Mouse (Mus musculus) kidney, adult 18-20 months (tissue): ENCODE measurements around the gene Iqgap3.

Experiments used
- DNase-seq: peaks from one replicate; pipeline ENCODE4 v3.0.0; 2021

The Iqgap3 gene

DNA sequence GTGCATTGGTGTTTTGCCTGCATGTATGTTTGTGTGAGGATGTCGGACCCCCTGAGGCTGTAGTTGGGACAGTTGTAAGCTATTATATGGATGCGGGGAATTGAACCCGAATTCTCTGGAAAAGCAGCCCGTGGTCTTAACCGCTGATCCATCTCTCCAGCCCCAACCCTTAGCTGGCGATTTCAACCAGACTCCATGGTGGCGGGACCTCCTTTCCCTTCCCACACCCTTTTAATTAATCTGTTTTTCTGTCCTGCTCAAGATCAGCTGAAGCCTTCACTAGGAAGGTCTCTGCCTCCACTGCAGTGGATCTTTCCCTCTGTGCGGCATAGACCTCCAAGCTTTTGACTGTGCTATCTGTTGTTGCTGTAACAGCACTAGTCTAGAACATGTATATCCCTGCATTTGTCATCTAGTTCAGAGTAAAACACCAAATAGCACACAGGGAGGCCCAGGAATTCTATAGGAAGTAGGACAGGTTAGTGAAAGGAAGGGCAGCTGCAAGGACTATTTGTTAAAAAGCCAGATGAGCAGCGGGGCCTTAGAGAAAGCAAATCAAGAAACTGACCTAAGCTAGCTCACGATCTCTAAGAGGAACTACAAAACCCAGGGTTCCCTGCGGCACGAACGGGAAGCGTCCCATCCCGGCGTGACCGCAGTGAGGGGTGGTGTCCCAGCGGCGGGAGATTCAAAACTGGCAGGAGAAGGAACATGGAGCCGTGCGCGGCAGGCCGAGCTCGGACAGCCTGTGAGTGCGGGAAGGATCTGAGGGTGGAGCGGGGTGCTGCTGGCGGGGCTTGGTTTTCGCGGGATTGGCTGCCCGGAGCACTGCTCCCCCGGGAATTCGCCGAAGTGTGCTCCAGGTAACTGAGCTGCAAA, at the start of gene Iqgap3:
TSS of gene Iqgap3 (plus strand) at position 627 of the 879 bp plus-strand sequence.
- DNase-seq = peak; percentile 86

DNA sequence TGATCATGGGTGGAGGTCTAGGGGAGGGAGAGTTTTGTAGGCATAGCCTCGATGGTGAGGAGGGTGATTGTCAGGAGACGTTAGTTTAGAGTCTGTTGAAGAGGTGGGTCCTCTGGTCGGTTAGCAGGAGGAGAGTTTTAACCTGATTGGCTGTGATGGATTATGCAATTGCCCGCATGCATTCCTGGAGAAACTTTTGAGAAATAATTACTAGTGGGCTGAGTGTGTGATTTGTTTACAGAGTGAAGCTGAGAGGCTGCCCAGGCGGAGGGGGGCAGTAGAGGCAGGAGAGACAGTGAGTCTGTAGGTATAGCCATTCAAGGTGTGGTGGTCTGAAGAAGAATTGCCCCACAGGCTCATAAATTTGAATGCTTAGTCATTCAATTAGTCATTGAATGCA, 48.3 kb upstream of the Iqgap3 start:
- DNase-seq = no peak

DNA sequence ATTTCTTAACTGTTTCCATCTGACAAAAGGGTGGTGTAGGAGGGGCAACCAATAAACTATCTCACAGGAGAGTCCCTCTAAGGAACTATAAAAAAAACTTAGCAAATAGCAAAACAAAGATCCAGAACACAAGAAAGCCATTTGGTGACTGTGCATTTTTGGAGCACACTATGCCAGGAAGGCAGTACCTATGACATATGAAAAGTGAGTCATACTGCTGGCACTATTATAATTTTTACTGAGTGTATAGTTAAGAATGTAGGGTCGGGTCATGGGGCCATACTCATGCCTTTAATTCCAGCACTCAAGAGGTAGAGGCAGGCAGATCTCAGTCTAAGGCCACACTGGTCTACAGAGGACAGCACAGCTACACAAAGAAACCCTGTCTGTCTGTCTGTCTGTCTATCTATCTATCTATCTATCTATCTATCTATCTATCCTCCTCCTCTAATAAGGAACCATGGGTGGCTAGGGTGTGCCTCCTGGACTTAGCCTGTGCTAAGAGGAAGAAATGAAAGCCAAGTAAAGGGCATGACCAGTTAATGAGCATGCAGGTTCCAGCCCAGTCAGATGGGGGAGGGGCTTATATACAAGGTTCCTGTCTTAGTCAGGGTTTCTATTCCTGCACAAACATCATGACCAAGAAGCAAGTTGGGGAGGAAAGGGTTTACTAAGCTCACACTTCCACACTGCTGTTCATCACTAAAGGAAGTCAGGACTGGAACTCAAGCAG, 46.0 kb upstream of the Iqgap3 start:
- no peak for DNase-seq

DNA sequence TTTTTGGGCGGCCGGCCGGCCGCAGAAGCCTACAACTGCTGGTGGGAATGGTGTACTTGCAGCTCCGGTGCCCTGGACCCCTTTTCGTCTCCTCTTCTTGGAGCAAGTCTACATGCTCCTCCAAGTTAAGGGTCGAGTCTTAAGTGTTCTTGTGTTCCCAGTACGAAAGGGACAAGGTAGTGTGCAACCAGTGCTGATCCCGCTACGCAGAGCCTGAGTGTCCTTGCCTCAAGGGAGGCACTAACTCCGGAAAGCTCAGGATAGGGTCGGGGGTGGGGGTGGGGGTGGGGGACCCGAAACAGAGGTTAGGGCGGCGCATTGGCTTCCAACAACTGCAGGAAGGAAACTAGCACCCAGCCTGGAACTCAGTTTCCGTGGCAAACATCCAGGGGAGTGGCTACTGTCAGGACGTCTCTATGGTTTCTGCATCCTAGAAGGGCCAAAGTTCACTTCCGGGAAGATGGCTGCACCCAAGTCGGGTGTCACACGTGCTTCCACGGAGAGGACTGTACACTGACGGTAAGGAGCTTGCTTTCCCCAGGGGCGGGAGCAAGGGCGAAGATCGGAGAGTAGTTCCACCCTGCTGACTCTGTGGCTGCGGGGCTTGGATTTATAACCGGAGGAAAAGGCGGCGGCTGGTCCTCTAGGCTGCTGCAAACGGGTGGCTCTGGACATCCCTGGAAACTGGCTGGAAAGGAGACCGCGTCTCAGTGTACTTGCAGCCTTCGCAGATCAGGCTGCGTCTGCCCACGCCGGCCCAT, 38.9 kb upstream of the Iqgap3 start, which contains the start of gene Gpatch4:
TSS of gene Gpatch4 (plus strand) at position 448 of the 761 bp plus-strand sequence.
- DNase-seq = peak; percentile 86

DNA sequence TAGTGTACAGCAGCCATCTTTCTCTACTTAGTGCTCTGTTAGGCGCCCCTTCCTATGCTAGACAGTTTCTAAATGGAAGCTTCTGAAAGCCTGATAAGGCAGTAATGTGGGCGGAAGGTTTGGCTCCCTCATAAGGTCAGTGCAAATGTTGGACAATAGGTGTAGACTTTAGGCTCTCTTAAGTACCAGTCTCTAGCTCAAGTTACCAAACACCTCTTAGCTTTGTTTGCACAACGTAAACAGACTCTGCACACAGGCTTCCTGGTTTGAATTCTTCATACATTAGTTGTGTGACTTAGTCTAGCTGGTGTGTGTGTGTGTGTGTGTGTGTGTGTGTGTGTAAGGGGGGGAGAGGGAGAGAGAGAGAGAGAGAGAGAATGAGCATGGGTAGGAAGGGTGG, 32.2 kb upstream of the Iqgap3 start:
- no peak for DNase-seq

DNA sequence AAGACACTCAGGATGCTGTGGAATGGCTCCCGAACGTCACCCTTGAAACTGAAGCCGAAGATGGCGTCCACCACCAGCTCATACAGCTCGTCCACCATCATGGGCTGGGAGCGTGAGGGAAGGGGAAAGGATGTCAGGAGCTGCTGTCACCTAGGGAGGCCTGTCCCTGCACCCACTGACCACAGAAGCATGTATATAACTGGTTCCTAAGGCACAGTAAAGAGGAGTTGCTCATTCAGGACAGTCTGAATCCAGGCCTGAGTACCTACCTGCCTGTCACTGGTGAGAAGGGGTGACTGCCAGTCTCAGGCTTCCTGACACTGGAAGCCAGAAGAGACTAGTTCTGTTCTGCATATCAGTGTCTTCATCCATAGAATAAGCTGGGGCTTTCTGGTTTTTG, 24.7 kb upstream of the Iqgap3 start:
- DNase-seq = no peak

DNA sequence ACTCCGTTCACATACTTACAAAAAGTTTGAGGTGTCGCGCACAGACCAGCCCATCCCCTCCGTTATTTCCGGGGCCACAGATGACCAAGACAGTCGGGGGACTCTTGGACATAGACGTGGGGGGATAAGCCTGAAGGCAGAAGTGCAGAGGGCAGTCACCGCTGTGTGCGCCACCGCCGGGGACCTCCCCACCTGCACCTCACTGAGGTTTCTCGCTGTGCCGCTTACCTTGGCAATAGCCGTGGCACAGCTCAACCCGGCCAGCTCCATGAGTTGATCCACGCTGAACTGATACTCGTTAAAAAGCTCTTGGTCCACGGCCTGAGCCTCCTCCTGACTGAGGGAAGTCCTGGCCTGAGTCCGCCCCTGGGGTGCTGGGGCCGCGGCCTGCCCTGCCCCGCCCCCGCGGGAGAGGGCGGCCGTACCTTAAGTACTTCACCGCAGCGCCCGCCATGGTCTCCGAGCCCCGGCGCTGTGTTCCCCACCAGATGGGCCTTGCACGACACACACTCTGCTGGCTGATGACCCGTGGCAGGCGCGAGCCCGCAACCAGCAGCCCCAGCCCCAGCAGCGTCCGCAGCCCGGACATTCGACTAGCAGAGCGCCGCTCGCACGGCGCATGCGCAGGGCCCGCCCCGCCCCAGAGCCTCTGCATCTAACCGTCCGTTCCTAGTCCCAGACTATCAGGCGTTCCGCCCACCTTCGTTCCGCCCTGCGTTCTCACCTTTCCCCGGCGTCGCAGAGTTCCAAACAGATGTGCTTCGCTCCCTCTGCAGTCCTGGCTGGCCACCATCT, 23.7 kb upstream of the Iqgap3 start, which contains the start of gene Naxe:
TSS of gene Naxe (minus strand) at position 594 of the 795 bp plus-strand sequence.
- DNase-seq = peak; percentile 89

DNA sequence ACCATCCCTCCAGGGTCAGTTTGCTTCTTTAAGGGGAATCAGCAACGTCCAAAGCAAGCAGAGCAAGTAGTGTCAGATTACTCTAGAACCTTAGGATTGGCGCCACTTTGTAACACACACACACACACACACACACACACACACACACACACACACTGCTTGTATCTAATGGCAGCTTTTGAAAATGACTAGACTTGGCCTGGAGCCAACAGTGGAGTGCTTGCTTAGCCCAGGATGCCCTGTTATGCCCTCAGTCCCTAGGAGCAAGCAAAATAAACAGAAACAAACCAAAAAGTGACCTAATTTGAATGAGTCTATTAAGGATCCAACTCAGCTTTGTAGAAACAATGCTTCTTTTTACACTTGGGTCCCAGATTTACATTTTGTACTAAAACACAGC, 13.4 kb upstream of the Iqgap3 start:
- DNase-seq = no peak

DNA sequence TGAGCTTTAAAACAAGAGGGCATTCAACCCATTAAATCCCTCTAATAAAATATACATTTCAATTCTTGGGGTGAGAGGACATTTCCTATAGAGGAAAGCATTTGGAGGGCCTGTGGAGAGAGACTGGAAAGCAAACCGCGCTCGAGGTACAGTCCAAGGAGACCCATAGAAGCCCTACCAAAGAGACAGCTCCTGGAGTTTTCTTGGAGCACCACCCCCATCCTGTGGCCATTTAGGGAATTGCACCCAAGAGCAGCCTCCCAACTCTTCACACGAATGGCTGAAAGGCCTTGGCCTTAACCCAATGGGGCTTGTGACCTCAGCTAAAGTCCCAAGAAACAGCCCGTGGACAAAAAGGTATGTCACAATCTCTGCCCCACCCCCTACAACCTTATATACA, 10.0 kb upstream of the Iqgap3 start:
- DNase-seq = peak; percentile 92

DNA sequence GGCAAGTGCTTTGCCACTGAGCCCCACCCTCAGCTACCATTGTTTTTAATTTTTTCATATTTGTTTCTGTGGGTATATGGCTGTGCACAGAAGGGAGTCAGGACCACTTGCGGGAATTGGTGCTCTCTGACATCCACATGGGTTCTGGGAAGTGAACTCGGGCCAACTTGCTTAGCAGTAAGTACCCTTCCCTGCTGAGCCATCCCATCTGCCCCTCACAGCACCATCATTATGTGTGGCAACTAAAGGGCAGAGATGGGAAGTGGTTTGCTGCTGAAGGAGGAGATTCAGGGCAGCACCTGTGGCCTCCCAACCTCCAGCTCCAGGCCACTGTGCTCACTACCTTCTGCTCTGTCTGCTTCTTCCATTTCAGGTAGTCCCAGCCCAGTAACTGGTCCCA, 8.1 kb upstream of the Iqgap3 start:
- no peak for DNase-seq

DNA sequence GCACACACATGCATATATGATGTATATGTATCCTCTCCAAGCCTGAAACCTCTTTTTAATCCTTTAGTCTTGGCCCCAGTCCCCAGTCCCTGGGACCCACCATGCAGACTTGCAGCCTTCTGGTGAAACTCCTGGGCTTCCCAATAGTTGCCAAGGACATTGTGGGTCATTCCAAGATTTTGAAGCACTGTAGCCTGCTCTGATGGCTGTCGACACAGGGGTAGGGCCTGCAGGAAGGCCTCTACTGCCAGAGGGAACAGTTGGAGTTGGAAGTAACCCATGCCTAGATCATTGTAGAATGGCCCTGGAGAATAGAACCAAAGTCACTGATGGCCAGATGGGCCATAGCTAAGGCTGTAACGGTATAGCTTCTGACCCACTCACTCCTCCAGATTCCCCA, 7.4 kb upstream of the Iqgap3 start:
- DNase-seq = no peak

DNA sequence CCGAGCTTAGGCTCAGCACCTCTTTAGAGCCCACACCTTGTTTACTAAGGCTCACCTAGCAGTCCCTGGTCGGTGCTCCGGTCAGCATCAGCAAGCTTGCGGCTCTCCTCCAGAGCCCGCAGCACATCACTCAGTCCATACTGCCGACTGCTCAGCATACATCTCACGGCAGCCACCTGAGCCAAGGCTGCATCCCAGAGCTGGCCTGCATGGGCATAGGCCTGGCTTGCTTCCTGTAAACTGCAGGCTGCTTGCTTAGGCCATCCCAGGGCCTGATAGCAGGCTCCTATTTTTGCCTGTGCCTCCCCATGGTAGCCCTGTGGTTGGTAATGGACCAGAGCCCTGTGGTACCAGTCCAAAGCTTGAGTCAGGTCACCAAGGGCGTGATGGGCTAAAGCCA, 7.0 kb upstream of the Iqgap3 start:
- no peak for DNase-seq

DNA sequence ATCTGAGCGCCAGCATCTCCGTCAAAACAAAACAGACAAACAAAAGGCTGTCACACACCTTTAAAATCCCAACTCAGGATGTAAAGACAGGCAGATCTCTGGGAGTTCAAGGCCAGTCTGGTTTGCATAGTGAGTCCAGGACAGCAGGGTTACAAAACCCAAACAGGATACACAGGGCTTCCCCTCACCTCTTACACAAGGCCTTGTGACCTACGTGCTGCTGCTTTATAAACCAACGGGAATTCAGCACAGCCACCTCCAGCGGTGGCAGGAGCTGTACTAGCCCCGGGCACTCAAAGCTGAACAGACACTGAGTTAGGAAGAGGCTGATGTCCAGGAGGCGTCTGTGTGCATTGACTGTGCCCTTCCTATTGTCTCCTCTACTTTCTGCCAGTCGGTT, 4.3 kb upstream of the Iqgap3 start:
- no peak for DNase-seq

DNA sequence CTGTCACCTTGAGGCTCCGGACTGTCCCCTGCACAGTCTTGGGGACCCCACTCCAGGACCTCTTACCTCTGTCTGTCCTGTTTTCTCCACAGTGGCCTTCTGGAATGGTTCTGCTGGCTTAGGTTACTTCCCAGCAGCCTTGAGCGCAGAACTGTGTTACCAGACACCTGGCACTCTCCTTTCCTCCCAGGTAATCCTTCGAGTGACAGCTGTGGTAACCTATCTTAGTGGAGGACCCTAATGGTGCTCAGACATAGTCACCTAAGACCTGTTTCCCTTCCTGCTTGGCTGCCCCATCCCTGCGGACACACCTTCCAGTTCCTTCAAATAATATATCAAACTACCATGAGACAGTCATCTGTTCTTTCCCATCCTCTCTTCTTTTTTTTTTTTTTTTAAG, 3.6 kb upstream of the Iqgap3 start, which contains the start of gene Ttc24:
TSS of gene Ttc24 (minus strand) at position 101 of the 400 bp plus-strand sequence.
- DNase-seq = no peak

DNA sequence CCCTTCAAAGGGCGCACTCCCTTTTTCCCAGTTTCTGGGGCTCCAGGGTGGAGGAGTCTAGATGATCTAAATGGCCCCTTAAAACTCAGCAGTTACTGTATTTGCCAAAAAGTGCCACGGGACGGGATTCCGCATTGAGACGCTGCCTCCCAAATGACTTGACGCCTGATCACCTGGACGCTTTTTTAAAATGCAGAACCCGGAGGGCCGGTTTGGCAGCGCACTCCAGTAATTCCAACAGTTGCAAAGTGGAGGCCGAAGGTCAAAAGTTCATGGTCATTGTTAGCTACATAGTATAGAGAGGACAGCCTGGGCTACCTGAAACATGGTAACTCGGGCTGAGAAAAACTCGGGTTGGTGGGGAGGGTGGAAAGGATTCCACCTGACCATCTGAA, 450 bp downstream of the Iqgap3 start:
- no peak for DNase-seq

DNA sequence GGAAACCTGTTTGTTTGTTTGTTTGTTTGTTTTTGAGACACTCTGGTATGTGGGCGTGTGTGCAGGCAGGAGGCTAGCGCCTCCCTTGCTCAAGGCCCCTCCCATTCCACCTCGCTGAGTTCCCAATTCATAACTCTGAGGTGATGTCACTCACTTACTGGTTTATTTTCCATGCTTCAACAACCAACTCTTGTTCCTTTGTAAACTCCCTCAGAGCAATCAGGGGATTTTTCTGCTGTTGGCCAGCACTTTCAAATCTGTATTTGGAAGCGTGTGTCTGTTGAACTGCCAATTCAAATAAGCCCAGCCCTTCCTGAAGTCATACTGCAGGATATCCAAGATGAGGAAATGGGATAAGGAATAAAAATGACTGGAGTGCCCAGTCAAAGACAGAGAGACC, 892 bp downstream of the Iqgap3 start:
- no peak for DNase-seq

DNA sequence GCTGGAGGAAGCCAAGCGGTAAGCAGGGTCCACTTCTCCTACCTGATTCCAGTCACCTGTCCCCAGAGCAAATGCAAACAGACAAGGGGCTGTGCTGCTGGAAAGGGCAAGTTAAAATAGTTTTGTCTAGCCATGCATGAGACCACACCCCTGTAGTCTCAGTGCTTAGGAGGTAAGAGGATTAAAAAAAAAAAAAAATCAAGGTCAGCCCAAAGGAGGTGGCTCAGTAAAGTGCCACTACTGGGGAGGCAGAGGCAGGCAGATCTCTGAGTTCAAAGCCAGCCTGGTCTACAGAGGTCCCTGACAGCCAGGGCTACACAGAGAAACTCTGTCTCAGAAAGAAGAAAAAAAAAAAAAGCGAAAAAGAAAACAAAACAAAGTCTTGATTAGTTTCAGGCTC, 2.2 kb downstream of the Iqgap3 start:
- no peak for DNase-seq

DNA sequence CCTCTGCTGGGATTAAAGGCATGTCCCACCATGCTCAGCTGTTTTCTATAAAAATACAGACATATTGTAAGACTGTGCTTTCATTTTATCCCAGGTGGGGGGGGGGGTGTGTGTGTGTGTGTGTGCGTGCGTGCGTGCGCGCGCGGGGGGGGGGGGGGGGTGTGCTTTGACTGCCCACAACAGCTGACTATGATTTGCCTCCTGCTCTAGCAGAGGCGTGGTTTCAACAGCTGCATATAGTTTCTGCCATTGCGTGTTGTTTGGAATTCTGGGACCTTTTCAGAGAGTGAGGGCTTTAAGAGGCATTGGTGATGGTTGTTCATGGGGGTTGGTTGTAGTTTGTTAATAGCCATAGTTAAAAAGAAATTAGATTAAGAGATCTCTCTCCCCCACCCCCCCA, 3.7 kb downstream of the Iqgap3 start:
- DNase-seq = no peak

DNA sequence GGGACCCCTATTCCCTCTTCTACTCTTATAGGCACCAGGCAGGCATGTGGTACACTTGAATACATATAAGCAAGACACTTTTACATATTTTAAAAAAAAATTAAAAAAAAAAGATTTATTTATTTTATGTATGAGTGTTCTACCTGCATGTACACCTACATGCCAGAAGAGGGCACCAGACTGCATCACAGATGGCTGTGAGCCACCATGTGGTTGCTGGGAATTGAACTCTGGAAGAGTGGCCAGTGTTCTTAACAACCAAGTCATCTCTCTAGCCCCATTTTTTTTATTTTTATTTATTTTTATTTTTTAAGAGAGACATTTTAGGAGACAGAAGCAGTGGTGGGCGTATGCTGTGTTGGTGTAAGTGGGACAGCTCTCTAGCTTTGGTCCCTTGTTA, 5.9 kb downstream of the Iqgap3 start:
- peak; percentile 31 for DNase-seq

DNA sequence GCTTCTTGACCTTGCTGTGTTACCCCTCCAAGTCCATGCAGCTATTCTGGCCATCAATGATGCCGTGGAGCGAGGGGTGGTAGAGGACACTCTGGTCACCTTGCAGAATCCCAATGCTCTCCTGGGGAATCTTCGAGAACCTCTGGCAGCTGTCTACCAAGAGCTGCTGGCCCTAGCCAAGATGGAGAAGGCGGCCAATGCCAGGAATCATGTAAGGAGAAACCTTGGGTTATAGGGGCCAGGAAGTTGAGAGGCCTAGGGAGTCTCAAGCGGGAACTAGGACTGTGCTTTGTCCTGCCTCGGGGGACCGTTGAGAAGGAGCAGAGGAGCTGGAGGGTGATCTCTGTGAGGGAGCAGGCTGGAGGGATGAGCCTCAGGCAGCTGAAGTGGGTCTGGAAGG, 8.3 kb downstream of the Iqgap3 start:
- no peak for DNase-seq

DNA sequence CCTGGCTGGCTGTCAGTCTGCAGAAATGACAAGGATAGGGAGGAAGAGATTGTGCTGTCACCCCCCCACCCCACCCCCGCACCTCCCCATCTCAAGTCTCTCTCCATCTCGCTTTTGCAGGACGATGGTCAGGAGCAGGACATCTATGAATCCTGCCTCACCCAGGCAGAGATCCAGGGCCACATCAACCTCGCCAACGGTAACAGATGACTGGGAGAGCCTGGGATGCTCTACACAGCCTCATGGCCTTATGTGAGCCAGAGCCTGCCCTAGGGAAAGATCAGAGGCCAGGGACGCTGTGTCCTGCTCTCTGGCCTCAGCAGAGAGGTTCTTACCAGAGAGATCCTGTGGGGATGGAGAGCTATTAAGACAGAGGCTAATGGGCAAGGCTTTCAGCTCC, 8.8 kb downstream of the Iqgap3 start:
- DNase-seq = no peak

DNA sequence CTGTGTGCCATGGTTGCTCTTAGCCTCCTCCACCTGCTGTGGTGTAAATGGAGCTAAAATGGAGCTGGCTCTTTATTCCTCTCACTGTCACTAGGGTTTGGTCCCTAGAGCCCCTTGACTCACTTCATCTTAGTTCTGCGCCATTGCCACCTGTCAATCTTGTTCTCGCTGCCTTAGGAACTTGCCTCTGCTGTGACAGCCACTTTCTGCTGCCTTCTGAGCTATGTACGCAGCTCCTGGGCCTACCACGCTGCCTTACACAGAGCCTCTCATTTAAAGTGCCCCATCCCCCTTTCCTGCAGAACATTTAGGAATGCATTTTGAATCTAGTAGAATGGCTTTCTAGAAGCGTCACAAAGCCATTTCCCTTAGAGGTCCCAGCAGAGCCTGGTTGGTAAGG, 12.4 kb downstream of the Iqgap3 start:
- no peak for DNase-seq
